Mouse (Mus musculus) liver, postnatal 0 days (tissue): Measurements from ENCODE around the gene Car11. TPM values are rescaled to one million over a fixed set of nuclear protein-coding genes. Genes with fewer than 3 reads are reported as not detected.

Source experiments
- ATAC-seq: fragments of 200-750 bp; cut with Nextera tagmentation; 2 replicates; pipeline ENCODE4 v1.8.0; 2017; ENCODE audit warnings: mild to moderate bottlenecking, moderate library complexity
- DNase-seq: peaks from one replicate; pipeline ENCODE4 v3.0.0-alpha.2; 2016
- H3K27ac ChIP-seq: fragments of 300-500 bp; sonication (generic); 2 replicates; pipeline ENCODE4 v1.5.1; 2014; ENCODE audit warnings: antibody characterized with exemption, moderate library complexity, mild to moderate bottlenecking, low read depth
- H3K27me3 ChIP-seq: fragments of 300-500 bp; sonication (generic); 2 replicates; pipeline ENCODE4 v1.6.1; 2014; ENCODE audit warnings: low read length, control low read depth, mixed read lengths; ENCODE audit not compliant: insufficient read depth
- H3K36me3 ChIP-seq: fragments of 300-500 bp; sonication (generic); replicated peaks from 2 replicates; pipeline ENCODE4 v1.6.1; 2014; ENCODE audit warnings: mild to moderate bottlenecking, control low read depth, low read length, moderate library complexity, mixed read lengths; ENCODE audit not compliant: insufficient read depth
- H3K4me1 ChIP-seq: fragments of 300-500 bp; sonication (generic); 2 replicates; pipeline ENCODE4 v1.6.1; 2014; ENCODE audit warnings: antibody characterized with exemption, mild to moderate bottlenecking, control low read depth; ENCODE audit not compliant: insufficient read depth
- H3K4me2 ChIP-seq: fragments of 300-500 bp; sonication (generic); 2 replicates; pipeline ENCODE4 v1.6.1; 2014; ENCODE audit warnings: low read depth, mild to moderate bottlenecking, low read length, moderate library complexity, mixed read lengths
- H3K4me3 ChIP-seq: fragments of 300-500 bp; sonication (generic); 2 replicates; pipeline ENCODE4 v1.5.1; 2014; ENCODE audit warnings: low read depth, low read length
- H3K9ac ChIP-seq: fragments of 300-500 bp; sonication (generic); replicated peaks from 2 replicates; pipeline ENCODE4 v1.6.1; 2014; ENCODE audit warnings: mild to moderate bottlenecking, moderate library complexity
- H3K9me3 ChIP-seq: fragments of 300-500 bp; sonication (generic); 2 replicates; pipeline ENCODE4 v1.6.1; 2016; ENCODE audit warnings: mild to moderate bottlenecking, control low read depth, low read length, mixed read lengths
- CTCF ChIP-seq: sonication (generic); IDR thresholded peaks from 2 replicates; pipeline ENCODE4 v1.5.1; 2016; ENCODE audit warnings: antibody characterized with exemption, low read depth
- EP300 ChIP-seq: IDR thresholded peaks from 2 replicates; pipeline ENCODE4 v1.6.1; 2016; ENCODE audit warnings: antibody characterized with exemption, low read depth, mild to moderate bottlenecking
- WGBS: fragments of 180-500 bp; shearing (Covaris S2); extraction: QIAGEN DNeasy Blood & Tissue Kit; methylation state at CpG from one replicate; pipeline ENCODE4 v1.1.7; 2014; ENCODE audit not compliant: insufficient replicate concordance; 5-methylcytosine and 5-hydroxymethylcytosine counted together
- polyA plus RNA-seq: library from polyadenylated mRNA; unstranded; fragments of >200 nt; fragmentation: Nextera tagmentation; extraction: Ambion mirVana; gene quantifications from 2 replicates; pipeline ENCODE4 v1.2.1, GENCODE M21; 2015

The Car11 gene
- polyA plus RNA-seq, 1 experiment from 2014 or later = 0.15 TPM

GRCm38 (mm10) chr7:45723781-45724180 is 24.1 kb downstream of the Car11 start:
- Histone ChIP-seq H3K4me1 (peaks cover 16% of the 10 kb centered on the region), H3K36me3 (peaks cover 21% of the 10 kb centered on the region)
- 89% methylated on average over 14 of the region's 14 CpGs for WGBS

GRCm38 (mm10) chr7:45725151-45725550 is 25.5 kb downstream of the Car11 start:
- no peak overlapping the region for H3K9ac ChIP-seq
- peaks cover 5% of the 10 kb centered on the region; the same call in 1 of the 2 replicates for H3K4me1 ChIP-seq
- H3K36me3 ChIP-seq = peaks cover 13% of the 10 kb centered on the region
- H3K27ac ChIP-seq = no peak overlapping the region
- no peak for ATAC-seq
- no peak for DNase-seq
- H3K27me3 ChIP-seq = no peaks in the 10 kb centered on the region
- WGBS = 77% methylated on average over 9 of the region's 9 CpGs
- no peak overlapping the region for H3K4me3 ChIP-seq
- no peaks in the 10 kb centered on the region for H3K9me3 ChIP-seq
- TF ChIP-seq CTCF (no peak), EP300 (no peak)
- H3K4me2 ChIP-seq = no peak overlapping the region

More at GRCm38 (mm10) chr7:45723781-45724180, 24.1 kb downstream of the Car11 start:
- ATAC-seq (no peak), DNase-seq (no peak)
- no peak for TF ChIP-seq EP300
- no peak for TF ChIP-seq CTCF
- Histone ChIP-seq H3K27me3 (no peaks in the 10 kb centered on the region), H3K27ac (no peak overlapping the region), H3K9me3 (no peaks in the 10 kb centered on the region), H3K9ac (no peak overlapping the region), H3K4me2 (no peak overlapping the region), H3K4me3 (no peak overlapping the region)

GRCm38 (mm10) chr7:45725713-45726112 is 26.1 kb downstream of the Car11 start, which contains the start of gene Spaca4:
TSS of gene Spaca4 (minus strand) at chr7:45725813.
- no peak within 1 kb of the TSS for H3K4me3 ChIP-seq
- WGBS = 88% methylated on average over 11 of the region's 11 CpGs
- no peak for TF ChIP-seq EP300
- no peak for TF ChIP-seq CTCF
- H3K27ac ChIP-seq = no peak within 1 kb of the TSS
- no peak within 1 kb of the TSS for H3K4me2 ChIP-seq
- H3K9ac ChIP-seq = no peak within 1 kb of the TSS
- DNase-seq = no peak
- H3K9me3 ChIP-seq = no peaks in the 10 kb centered on the region
- peaks cover 9% of the 10 kb centered on the region for H3K36me3 ChIP-seq
- peaks cover 5% of the 10 kb centered on the region; the same call in 1 of the 2 replicates for H3K4me1 ChIP-seq
- no peak for ATAC-seq
- no peaks in the 10 kb centered on the region for H3K27me3 ChIP-seq

GRCm38 (mm10) chr7:45726419-45726818 is 26.8 kb downstream of the Car11 start:
- Histone ChIP-seq H3K27ac (no peak overlapping the region), H3K9ac (no peak overlapping the region), H3K4me2 (no peak overlapping the region), H3K4me3 (no peak overlapping the region), H3K4me1 (peaks cover 5% of the 10 kb centered on the region; the same call in 1 of the 2 replicates), H3K36me3 (peaks cover 4% of the 10 kb centered on the region), H3K9me3 (no peaks in the 10 kb centered on the region), H3K27me3 (no peaks in the 10 kb centered on the region)
- WGBS = 93% methylated on average over 10 of the region's 10 CpGs
- ATAC-seq (no peak), DNase-seq (no peak)
- TF ChIP-seq EP300 = no peak

- TF ChIP-seq EP300 (no peak), CTCF (no peak)
- Histone ChIP-seq H3K27ac (no peak overlapping the region), H3K9ac (no peak overlapping the region), H3K36me3 (peaks cover 4% of the 10 kb centered on the region), H3K4me3 (no peak overlapping the region), H3K9me3 (no peaks in the 10 kb centered on the region), H3K4me1 (peaks cover 5% of the 10 kb centered on the region; the same call in 1 of the 2 replicates), H3K27me3 (no peaks in the 10 kb centered on the region), H3K4me2 (no peak overlapping the region)
- ATAC-seq (no peak), DNase-seq (no peak)
- 59% methylated on average over 3 of the region's 3 CpGs for WGBS
Observed at GRCm38 (mm10) chr7:45727625-45728024, 28.0 kb downstream of the Car11 start.

- WGBS = 29% methylated on average over 16 of the region's 16 CpGs
- Histone ChIP-seq H3K9ac (no peak overlapping the region), H3K4me2 (no peak overlapping the region), H3K9me3 (no peaks in the 10 kb centered on the region), H3K27me3 (no peaks in the 10 kb centered on the region), H3K4me3 (no peak overlapping the region), H3K4me1 (peaks cover 5% of the 10 kb centered on the region; the same call in 1 of the 2 replicates), H3K27ac (no peak overlapping the region), H3K36me3 (no peaks in the 10 kb centered on the region)
- no peak for TF ChIP-seq EP300
- peak; percentile 73 for TF ChIP-seq CTCF
- ATAC-seq (peak; percentile 61), DNase-seq (peak; percentile 73)
Observed at GRCm38 (mm10) chr7:45730727-45731431, 31.2 kb downstream of the Car11 start.
